Mouse (Mus musculus) E14TG2a.4 (cell line): ENCODE results near the gene Tgoln1.

Source experiments
- H3K27me3 ChIP-seq: 2 replicates; pipeline ENCODE4 v1.6.1; 2014; ENCODE audit warnings: low read length, control low read depth; ENCODE audit not compliant: insufficient read depth
- H3K36me3 ChIP-seq: 2 replicates; pipeline ENCODE4 v1.6.1; 2014; ENCODE audit warnings: low read length, control low read depth; ENCODE audit not compliant: insufficient read depth
- H3K4me1 ChIP-seq: replicated peaks from 2 replicates; pipeline ENCODE4 v1.6.1; 2014; ENCODE audit warnings: low read depth, low read length, control low read depth
- H3K4me3 ChIP-seq: replicated peaks from 2 replicates; pipeline ENCODE4 v1.5.1; 2014; ENCODE audit warnings: mild to moderate bottlenecking, low read length
- H3K9me3 ChIP-seq: 2 replicates; pipeline ENCODE4 v1.6.1; 2014; ENCODE audit warnings: low read length, control low read depth
- CTCF ChIP-seq: conservative IDR thresholded peaks from 2 replicates; pipeline ENCODE4 v1.5.1; 2014; ENCODE audit warnings: low read length
- NANOG ChIP-seq: IDR thresholded peaks from 2 replicates; pipeline ENCODE4 v1.6.1; 2014; ENCODE audit warnings: borderline replicate concordance, low read length, mixed read lengths
- POU5F1 ChIP-seq: IDR thresholded peaks from 2 replicates; pipeline ENCODE4 v1.6.1; 2014; ENCODE audit warnings: low read length, borderline replicate concordance

Gene Tgoln1

GRCm38 (mm10) chr6:72562486-72562885, 54.3 kb downstream of the Tgoln1 start:
- H3K27me3 ChIP-seq = no peaks in the 10 kb centered on the region
- no peaks in the 10 kb centered on the region for H3K9me3 ChIP-seq
- H3K4me3 ChIP-seq = 0 out of 2 replicates have a peak overlapping the region, but pooled peaks have one; percentile 23
- H3K36me3 ChIP-seq = no peaks in the 10 kb centered on the region
- TF ChIP-seq NANOG (no peak), CTCF (no peak), POU5F1 (no peak)
- peaks cover 59% of the 10 kb centered on the region for H3K4me1 ChIP-seq

DNA sequence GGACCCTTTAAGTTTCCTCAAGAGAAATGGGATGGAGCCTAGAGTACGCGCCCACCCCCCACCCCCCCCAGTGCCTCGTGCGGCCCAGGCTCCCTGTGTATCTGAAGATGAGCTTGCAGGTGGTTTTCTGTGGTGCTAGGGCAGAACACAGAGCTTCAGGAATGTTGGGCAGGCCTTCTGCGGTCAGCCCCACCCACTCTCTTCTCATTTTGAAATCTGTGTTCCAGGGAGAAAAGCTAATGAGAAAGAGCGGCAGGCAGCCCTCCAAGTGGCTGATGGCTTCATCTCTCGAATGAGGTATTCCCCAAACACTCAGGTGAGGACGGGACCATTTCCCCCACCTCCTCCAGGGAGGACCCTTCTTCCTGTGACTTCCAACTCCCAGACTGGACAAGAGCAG, 56.0 kb downstream of the Tgoln1 start:
- Histone ChIP-seq H3K27me3 (peaks cover 3% of the 10 kb centered on the region; the same call in 1 of the 2 replicates), H3K9me3 (no peaks in the 10 kb centered on the region), H3K4me1 (peaks cover 53% of the 10 kb centered on the region), H3K36me3 (no peaks in the 10 kb centered on the region), H3K4me3 (no peak overlapping the region)
- TF ChIP-seq POU5F1 (no peak), CTCF (no peak), NANOG (no peak)
